17 mouse cellular contexts compared by ENCODE assay signal in the genomic region with DNA sequence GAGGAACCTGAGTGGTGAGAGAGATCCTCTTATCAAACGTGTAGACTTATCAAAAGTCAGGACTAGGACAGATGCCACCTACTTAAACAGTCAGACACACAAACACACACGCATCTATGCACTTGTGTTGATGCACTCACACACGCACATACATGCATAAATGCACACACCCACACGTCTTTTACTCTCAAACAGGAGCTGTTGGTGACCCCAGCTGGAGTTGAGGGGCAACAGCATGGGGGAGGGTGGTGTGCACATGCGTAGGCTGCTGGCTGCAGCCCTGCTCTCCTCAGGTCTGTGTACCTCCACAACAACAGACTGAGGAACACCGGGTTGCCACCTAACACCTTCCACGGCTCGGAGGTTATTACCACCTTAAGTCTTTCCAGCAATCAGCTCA. TPM values are rescaled to one million over a fixed set of nuclear protein-coding genes. Genes with fewer than 3 reads are reported as not detected.
DNase-seq lines count a peak whose midpoint lies in the region; ATAC-seq and TF ChIP-seq lines count a peak whose summit lies in the region.
"Had no signal": no experiment of that assay in that cellular context is flagged by ENCODE, and none has a peak within 500 bp of the region (broad histone marks: within the 10 kb centered on the region; RNA-seq: fewer than 3 reads in every experiment).

No protein-coding gene starts in this region.

- peaks cover 9% of the 10 kb centered on the region; the same call in 1 of the 2 replicates for H3K36me3 ChIP-seq in kidney, postnatal 0 days (ENCODE audit: insufficient read depth, low read length)
- no peaks in the 10 kb centered on the region for H3K36me3 ChIP-seq in testis, adult 2 months (ENCODE audit: control insufficient read depth, insufficient read depth, low read length)

- TF ChIP-seq CTCF in kidney, postnatal 0 days (IDR thresholded peaks at IDR 0.05; ENCODE audit: low read depth): peak; percentile 33; the same call in 1 of the 2 replicates
- no peak for TF ChIP-seq CTCF in testis, adult 2 months (IDR thresholded peaks at IDR 0.05; ENCODE audit: control insufficient read depth, insufficient read depth, insufficient replicate concordance, low read depth, low read length)

- no peak overlapping the region for H3K27ac ChIP-seq in kidney, postnatal 0 days
- no peak overlapping the region for H3K27ac ChIP-seq in testis, adult 2 months (ENCODE audit: control insufficient read depth, insufficient read depth, low read depth, low read length)
- H3K27ac ChIP-seq: forebrain, embryonic 12.5 days; liver, embryonic 15.5 days; neural tube, embryonic 15.5 days had no signal

- intact Hi-C loops in gastrocnemius, postnatal 14 days (cut with DNase I; ENCODE audit: low total_unique reads): no loop called here

- H3K4me3 ChIP-seq in kidney, postnatal 0 days (replicated peaks; ENCODE audit: low read depth, low read length): no peak overlapping the region
- H3K4me3 ChIP-seq in testis, adult 2 months (ENCODE audit: control insufficient read depth, low read depth, low read length): peak overlapping the region; percentile 48
- H3K4me3 ChIP-seq: forebrain, embryonic 12.5 days; heart, embryonic 10.5 days; liver, embryonic 15.5 days; midbrain, embryonic 10.5 days; neural tube, embryonic 15.5 days had no signal

- no peaks in the 10 kb centered on the region for H3K4me1 ChIP-seq in kidney, postnatal 0 days (replicated peaks; ENCODE audit: insufficient read depth, low read length)
- peaks cover 4% of the 10 kb centered on the region for H3K4me1 ChIP-seq in testis, adult 2 months (ENCODE audit: control insufficient read depth, insufficient read depth, low read length)
- H3K4me1 ChIP-seq: liver, embryonic 15.5 days had no signal

- H3K9me3 ChIP-seq in kidney, postnatal 0 days (replicated peaks; ENCODE audit: low read length): no peaks in the 10 kb centered on the region
- H3K9me3 ChIP-seq: forebrain, embryonic 12.5 days; heart, embryonic 10.5 days; liver, embryonic 15.5 days; midbrain, embryonic 10.5 days; neural tube, embryonic 15.5 days had no signal

- TF ChIP-seq POLR2A in testis, adult 2 months (IDR thresholded peaks at IDR 0.05; ENCODE audit: control insufficient read depth, low read depth, low read length): no peak

- no peak for ATAC-seq in kidney, postnatal 0 days (replicated peaks; ENCODE audit: low FRiP score, low read depth)
- ATAC-seq in megakaryocyte-erythroid progenitor cell, adult 5-6 weeks (replicated peaks; ENCODE audit: low FRiP score, low TSS enrichment, poor library complexity, severe bottlenecking): peak; percentile 20; the same call in 1 of the 2 replicates

- no peak overlapping the region for H3K9ac ChIP-seq in kidney, postnatal 0 days (ENCODE audit: low read depth, low read length)
- H3K9ac ChIP-seq: forebrain, embryonic 12.5 days; liver, embryonic 15.5 days; neural tube, embryonic 15.5 days had no signal

- H3K27me3 ChIP-seq in kidney, postnatal 0 days (ENCODE audit: insufficient read depth, low read length): no peaks in the 10 kb centered on the region
- H3K27me3 ChIP-seq in testis, adult 2 months (ENCODE audit: control insufficient read depth, insufficient read depth, low read length): no peaks in the 10 kb centered on the region
- H3K27me3 ChIP-seq: neural tube, embryonic 15.5 days had no signal

- WGBS in kidney, postnatal 0 days: 51% methylated on average over 8 of the region's 8 CpGs

- no peak overlapping the region for H3K4me2 ChIP-seq in kidney, postnatal 0 days (ENCODE audit: low read length)
- H3K4me2 ChIP-seq: forebrain, embryonic 12.5 days; liver, embryonic 15.5 days; neural tube, embryonic 15.5 days had no signal

- peak; percentile 9 for DNase-seq in kidney, postnatal 0 days (ENCODE audit: low spot score)
- no peak for DNase-seq in kidney, adult 9 months
- DNase-seq in testis, postnatal 14 days (ENCODE audit: low spot score): no peak
- no peak for DNase-seq in urinary bladder, postnatal 10 days (ENCODE audit: low spot score)
- no peak for DNase-seq in heart, adult 18-20 months
- DNase-seq in gastrocnemius, postnatal 14 days: no peak
- DNase-seq: embryo, embryonic 11 days; kidney, postnatal 10 days; right cerebral cortex, postnatal 25 days had no signal

RNA-seq across cellular contexts. Expression of gene Podnl1, which starts 2.5 kb away (rescaled TPM):
- 0.05 and 0.14 TPM in 2 replicates for polyA plus RNA-seq in kidney, postnatal 0 days (2015; fragmentation: Nextera tagmentation; extraction: Ambion mirVana)
- 0.07 and 0.14 TPM in 2 replicates for polyA plus RNA-seq in testis, adult 2 months (2012; rRNA removed)
- 0.79 TPM in 1 of 2 replicates, not detected in the other for total RNA-seq in megakaryocyte-erythroid progenitor cell, adult 5-6 weeks (2014; fragmentation: Nextera tagmentation)
- 0.14 TPM in 1 of 2 replicates, not detected in the other for total RNA-seq in megakaryocyte-erythroid progenitor cell, adult 5-6 weeks (2017)
- total RNA-seq in heart, adult 18-20 months (2021): under 1 TPM in 1 of 2 experiments, not detected in 1; 0.10 TPM
- total RNA-seq in gastrocnemius, postnatal 14 days (2021): under 1 TPM in 1 of 2 experiments, not detected in 1; 0.10 TPM
- total RNA-seq: left cerebral cortex, adult 8-10 months had no signal
- polyA plus RNA-seq: liver, embryonic 15.5 days had no signal

RNA-seq across cellular contexts. Expression of gene Cc2d1a, which starts 19.5 kb away (rescaled TPM):
- 17.2 and 19.1 TPM in 2 replicates for polyA plus RNA-seq in kidney, postnatal 0 days (2015; fragmentation: Nextera tagmentation; extraction: Ambion mirVana)
- polyA plus RNA-seq in testis, adult 2 months (2012; rRNA removed): 30.9 and 38.6 TPM in 2 replicates
- 8.6 and 10.7 TPM in 2 replicates for total RNA-seq in megakaryocyte-erythroid progenitor cell, adult 5-6 weeks (2014; fragmentation: Nextera tagmentation)
- total RNA-seq in megakaryocyte-erythroid progenitor cell, adult 5-6 weeks (2017): 3.2 and 6.9 TPM in 2 replicates
- total RNA-seq in heart, adult 18-20 months (2021): 10 to 100 TPM; 10.9 to 13.0 TPM
- total RNA-seq in gastrocnemius, postnatal 14 days (2021): 10 to 100 TPM; 12.1 to 12.6 TPM

RNA-seq across cellular contexts. Expression of gene 4930432K21Rik, which starts 19.5 kb away (rescaled TPM):
- polyA plus RNA-seq in kidney, postnatal 0 days (2015; fragmentation: Nextera tagmentation; extraction: Ambion mirVana): 1.3 and 1.6 TPM in 2 replicates
- polyA plus RNA-seq in testis, adult 2 months (2012; rRNA removed): 57.2 and 65.0 TPM in 2 replicates
- 0.49 and 0.50 TPM in 2 replicates for total RNA-seq in megakaryocyte-erythroid progenitor cell, adult 5-6 weeks (2014; fragmentation: Nextera tagmentation)
- 1.1 and 1.7 TPM in 2 replicates for total RNA-seq in megakaryocyte-erythroid progenitor cell, adult 5-6 weeks (2017)
- under 1 TPM; 0.35 to 0.59 TPM for total RNA-seq in heart, adult 18-20 months (2021)
- under 1 TPM; 0.27 to 0.62 TPM for total RNA-seq in gastrocnemius, postnatal 14 days (2021)

RNA-seq across cellular contexts. Expression of gene Dcaf15, which starts 23.7 kb away (rescaled TPM):
- 7.5 TPM in 2 replicates for polyA plus RNA-seq in kidney, postnatal 0 days (2015; fragmentation: Nextera tagmentation; extraction: Ambion mirVana)
- 210 and 216 TPM in 2 replicates for polyA plus RNA-seq in testis, adult 2 months (2012; rRNA removed)
- 27.0 and 27.3 TPM in 2 replicates for total RNA-seq in megakaryocyte-erythroid progenitor cell, adult 5-6 weeks (2014; fragmentation: Nextera tagmentation)
- 14.1 and 16.3 TPM in 2 replicates for total RNA-seq in megakaryocyte-erythroid progenitor cell, adult 5-6 weeks (2017)
- 1 to 10 TPM; 7.2 to 7.3 TPM for total RNA-seq in heart, adult 18-20 months (2021)
- 1 to 10 TPM; 5.8 to 7.1 TPM for total RNA-seq in gastrocnemius, postnatal 14 days (2021)

RNA-seq across cellular contexts. Expression of gene Nanos3, which starts 56.7 kb away (rescaled TPM):
- 8.6 and 9.6 TPM in 2 replicates for polyA plus RNA-seq in kidney, postnatal 0 days (2015; fragmentation: Nextera tagmentation; extraction: Ambion mirVana)
- 1.6 and 2.4 TPM in 2 replicates for polyA plus RNA-seq in testis, adult 2 months (2012; rRNA removed)
- 2.9 and 5.0 TPM in 2 replicates for total RNA-seq in megakaryocyte-erythroid progenitor cell, adult 5-6 weeks (2014; fragmentation: Nextera tagmentation)
- total RNA-seq in megakaryocyte-erythroid progenitor cell, adult 5-6 weeks (2017): not detected in 2 replicates
- total RNA-seq in heart, adult 18-20 months (2021): 1 to 10 TPM in 1 of 2 experiments, not detected in 1; 1.2 TPM
- total RNA-seq in gastrocnemius, postnatal 14 days (2021): under 1 TPM in 1 of 2 experiments, not detected in 1; 0.43 TPM
